Mouse (Mus musculus) G1E (cell line): ENCODE data around the gene Gpc1. TPM values are rescaled to one million over a fixed set of nuclear protein-coding genes. Genes with fewer than 3 reads are reported as not detected.

Experiments used
- ATAC-seq: 2 replicates; pipeline ENCODE4 v1.8.0; 2016; ENCODE audit warnings: mild to moderate bottlenecking; ENCODE audit not compliant: insufficient number of reproducible peaks, poor library complexity, low FRiP score, severe bottlenecking; ENCODE audit errors: extremely low read depth
- DNase-seq: peaks from one replicate; pipeline ENCODE4 v3.0.0; 2012; ENCODE audit warnings: low spot score
- H3K27me3 ChIP-seq: 2 replicates; pipeline ENCODE4 v1.6.1; 2012; ENCODE audit warnings: mild to moderate bottlenecking, low read length, inconsistent platforms; ENCODE audit not compliant: insufficient read depth
- H3K36me3 ChIP-seq: replicated peaks from 2 replicates; pipeline ENCODE3; 2012; ENCODE audit warnings: mild to moderate bottlenecking, inconsistent platforms
- H3K4me1 ChIP-seq: 2 replicates; pipeline ENCODE4 v1.6.1; 2012; ENCODE audit warnings: low read depth, low read length, inconsistent platforms, mixed read lengths; ENCODE audit not compliant: insufficient read depth
- H3K4me3 ChIP-seq: 2 replicates; pipeline ENCODE4 v1.5.1; 2012; ENCODE audit warnings: low read depth, mild to moderate bottlenecking, inconsistent platforms, low read length, moderate library complexity, mixed read lengths
- H3K9me3 ChIP-seq: replicated peaks from 2 replicates; pipeline ENCODE4 v1.6.1; 2012; ENCODE audit warnings: inconsistent platforms
- CTCF ChIP-seq: IDR thresholded peaks from 2 replicates; pipeline ENCODE4 v1.5.1; 2012; ENCODE audit warnings: low read depth, low read length, inconsistent platforms, mixed read lengths
- GATA1 ChIP-seq: IDR thresholded peaks from 2 replicates; pipeline ENCODE4 v1.6.1; 2012; ENCODE audit warnings: borderline replicate concordance, low read length, inconsistent platforms, mixed read lengths
- GATA2 ChIP-seq: IDR thresholded peaks from 2 replicates; pipeline ENCODE4 v1.6.1; 2012; ENCODE audit warnings: low read depth, low read length, inconsistent platforms, borderline replicate concordance
- POLR2AphosphoS5 ChIP-seq: IDR thresholded peaks from 2 replicates; pipeline ENCODE4 v1.6.1; 2012; ENCODE audit warnings: low read depth, low read length, inconsistent platforms; ENCODE audit not compliant: insufficient replicate concordance
- TAL1 ChIP-seq: conservative IDR thresholded peaks from 2 replicates; pipeline ENCODE4 v1.6.1; 2012; ENCODE audit warnings: low read depth, low read length, inconsistent platforms, mixed read lengths
- polyA plus RNA-seq: library from polyadenylated mRNA; stranded (reverse); fragments of >175 nt; gene quantifications from 2 replicates; pipeline ENCODE4 v1.2.3, GENCODE M21; 2012
- total RNA-seq, 2 experiments: library from RNA; stranded (forward) in 1 of 2; stranded (reverse) in 1 of 2; fragments of 200-1000 nt in 1 of 2; fragments of >200 nt in 1 of 2; fragmentation: Nextera tagmentation in 1 of 2; gene quantifications; 2 replicates each; pipeline ENCODE4 v1.2.3; 2014 to 2017

Gene Gpc1
- not detected in 2 replicates for total RNA-seq (2014; fragmentation: Nextera tagmentation)
- total RNA-seq (2017) = 0.22 and 0.41 TPM in 2 replicates
- 0.02 TPM in 1 of 2 replicates, not detected in the other for polyA plus RNA-seq

DNA sequence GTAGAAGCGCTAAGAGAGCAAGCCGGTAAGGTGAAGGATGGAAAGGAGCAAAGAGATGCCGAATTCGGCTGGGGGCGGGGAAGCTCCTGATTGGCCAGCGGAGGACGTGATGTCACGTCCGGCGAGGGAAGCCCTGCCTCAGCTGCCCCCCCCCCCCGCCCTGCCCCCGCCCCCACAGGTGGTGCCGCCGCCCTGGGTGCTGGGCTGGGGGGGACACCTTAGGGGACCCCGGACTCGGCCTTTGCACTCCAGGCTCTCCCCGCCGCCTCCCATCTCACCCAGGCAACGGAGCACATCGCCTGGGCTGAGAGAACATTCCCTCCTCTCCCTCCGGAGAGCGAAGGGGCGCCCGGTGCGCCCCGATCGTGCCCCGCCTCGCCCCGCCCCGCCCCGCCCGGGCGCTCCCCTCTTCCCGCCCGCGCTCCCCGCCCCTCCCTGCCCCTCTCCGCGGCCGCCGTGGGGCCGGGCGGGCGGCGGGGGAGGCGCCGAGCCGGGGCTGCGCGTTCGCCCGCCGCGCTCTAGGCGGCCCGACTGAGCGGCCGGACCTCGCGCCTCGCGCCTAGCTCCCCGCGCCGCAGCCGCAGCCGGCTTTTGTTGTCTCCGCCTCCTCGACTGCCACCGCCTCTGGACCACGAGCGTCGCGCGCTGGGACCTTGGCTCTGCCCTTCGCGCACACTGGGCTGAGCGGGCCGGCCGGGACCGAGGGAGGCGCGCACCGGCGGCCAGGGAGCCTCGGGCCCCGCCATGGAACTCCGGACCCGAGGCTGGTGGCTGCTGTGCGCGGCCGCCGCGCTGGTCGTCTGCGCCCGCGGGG lies at the start of gene Gpc1:
Gene Gpc1, plus strand, starts transcription at position 458 of the 814 bp plus-strand sequence.
- Histone ChIP-seq H3K36me3 (no peaks in the 10 kb centered on the region), H3K4me1 (no peaks in the 10 kb centered on the region; the same call in 1 of the 2 replicates), H3K4me3 (no peak within 1 kb of the TSS; the same call in 1 of the 2 replicates), H3K9me3 (peaks cover 9% of the 10 kb centered on the region), H3K27me3 (peaks cover 25% of the 10 kb centered on the region; the same call in 1 of the 2 replicates)
- no peak for TF ChIP-seq POLR2AphosphoS5
- TF ChIP-seq CTCF = no peak
- TF ChIP-seq GATA2 = no peak
- no peak for TF ChIP-seq TAL1
- no peak for TF ChIP-seq GATA1
- ATAC-seq (no peak), DNase-seq (no peak)

DNA sequence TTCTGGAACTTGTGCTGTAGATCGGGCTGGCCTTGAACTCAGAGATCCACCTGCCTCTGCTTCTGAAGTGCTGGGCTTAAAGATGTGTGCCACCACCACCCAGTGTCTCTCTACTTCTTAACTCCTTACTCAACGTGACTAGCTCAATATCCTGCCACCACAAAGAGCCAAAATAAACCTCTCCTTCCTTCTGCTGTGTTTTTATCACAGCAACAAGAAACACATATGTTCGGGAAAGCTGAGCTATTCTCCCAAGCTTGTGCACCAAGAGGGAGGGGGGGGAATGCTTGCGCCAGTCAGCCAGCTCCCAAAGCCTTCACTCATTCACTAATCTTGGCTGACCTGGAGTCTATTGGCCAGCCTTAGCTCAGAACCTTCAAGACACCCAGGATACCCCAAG lies 49.6 kb upstream of the Gpc1 start:
- DNase-seq (no peak), ATAC-seq (no peak)
- Histone ChIP-seq H3K4me1 (no peaks in the 10 kb centered on the region), H3K36me3 (no peaks in the 10 kb centered on the region), H3K4me3 (no peak overlapping the region), H3K9me3 (no peaks in the 10 kb centered on the region), H3K27me3 (no peaks in the 10 kb centered on the region)
- no peak for TF ChIP-seq TAL1
- TF ChIP-seq POLR2AphosphoS5 = no peak
- TF ChIP-seq CTCF = no peak
- TF ChIP-seq GATA2 = no peak
- no peak for TF ChIP-seq GATA1

DNA sequence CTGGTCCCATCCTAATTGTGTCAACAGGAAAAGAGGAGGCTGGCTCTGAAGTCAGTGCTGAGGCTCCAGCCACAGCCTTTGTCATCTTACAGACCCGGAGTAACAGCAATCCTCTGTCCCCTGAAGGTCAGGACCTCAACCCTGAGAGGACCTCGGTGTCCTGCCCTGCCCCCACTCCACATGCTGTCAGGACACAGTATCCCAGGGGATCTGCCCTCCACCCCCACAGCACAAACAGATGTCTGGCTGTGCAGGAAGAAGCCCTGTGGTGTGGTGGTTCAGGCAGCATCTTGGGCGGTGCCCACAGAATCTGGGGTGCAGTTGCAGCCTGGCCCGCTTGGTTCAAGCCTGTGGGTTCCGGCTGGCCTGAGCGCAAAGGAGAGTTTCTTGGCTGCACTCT lies 48.9 kb upstream of the Gpc1 start:
- no peaks in the 10 kb centered on the region for H3K36me3 ChIP-seq

DNA sequence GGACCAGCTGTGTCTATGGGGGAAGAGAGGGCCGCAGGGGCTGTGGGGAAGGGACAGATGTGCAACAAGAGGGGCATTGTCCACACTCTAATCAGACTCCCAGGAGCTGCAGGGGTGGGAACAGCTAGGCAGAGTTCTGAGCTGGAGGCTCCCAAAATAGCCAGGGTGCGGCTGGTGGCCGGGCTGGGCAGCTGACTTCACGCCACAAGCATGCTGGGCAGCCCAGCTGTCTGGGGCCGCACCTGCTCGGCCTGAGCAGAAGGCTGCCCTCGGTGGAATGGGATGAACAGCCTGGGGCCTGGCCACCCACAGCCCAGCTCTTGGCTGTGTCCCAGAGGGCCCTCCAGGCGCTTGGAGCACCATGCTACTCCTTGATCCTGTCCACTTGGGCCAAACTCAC lies 44.2 kb upstream of the Gpc1 start:
- no peak for DNase-seq
- Histone ChIP-seq H3K4me1 (no peaks in the 10 kb centered on the region), H3K27me3 (no peaks in the 10 kb centered on the region; the same call in 1 of the 2 replicates), H3K9me3 (no peaks in the 10 kb centered on the region), H3K4me3 (no peak overlapping the region), H3K36me3 (no peaks in the 10 kb centered on the region)
- TF ChIP-seq POLR2AphosphoS5 = no peak
- no peak for TF ChIP-seq TAL1
- TF ChIP-seq GATA1 = no peak
- TF ChIP-seq CTCF = no peak
- TF ChIP-seq GATA2 = no peak
- no peak for ATAC-seq

More for the DNA sequence above, 48.9 kb upstream of the Gpc1 start:
- DNase-seq (no peak), ATAC-seq (no peak)
- H3K4me1 ChIP-seq = no peaks in the 10 kb centered on the region
- H3K4me3 ChIP-seq = no peak overlapping the region
- no peak for TF ChIP-seq GATA2
- no peak for TF ChIP-seq CTCF
- no peak for TF ChIP-seq POLR2AphosphoS5
- no peak for TF ChIP-seq GATA1
- TF ChIP-seq TAL1 = no peak
- H3K9me3 ChIP-seq = no peaks in the 10 kb centered on the region
- no peaks in the 10 kb centered on the region for H3K27me3 ChIP-seq

DNA sequence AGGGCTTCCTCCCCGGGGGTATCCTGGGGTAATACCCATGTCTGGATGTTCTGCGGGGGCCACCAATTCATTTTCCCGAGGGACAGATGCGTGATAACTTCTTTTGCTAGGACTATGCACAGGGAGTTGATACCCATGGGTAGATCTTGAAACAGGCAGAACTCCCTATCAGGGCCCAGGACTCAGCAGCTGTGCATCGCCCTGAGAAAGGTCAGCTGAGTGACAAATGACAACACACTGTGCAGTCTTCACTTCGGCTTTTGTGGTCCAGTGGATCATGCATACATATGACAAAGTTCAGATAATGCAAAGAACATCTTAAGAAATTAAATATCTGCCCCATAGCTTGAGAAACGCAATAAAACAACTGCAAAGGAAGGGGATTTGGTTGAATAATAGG lies 43.4 kb upstream of the Gpc1 start:
- no peak overlapping the region for H3K4me3 ChIP-seq
- no peaks in the 10 kb centered on the region for H3K9me3 ChIP-seq
- no peak for ATAC-seq
- DNase-seq = no peak
- no peaks in the 10 kb centered on the region for H3K4me1 ChIP-seq
- H3K36me3 ChIP-seq = no peaks in the 10 kb centered on the region
- TF ChIP-seq CTCF (no peak), POLR2AphosphoS5 (no peak), GATA1 (no peak), TAL1 (no peak), GATA2 (no peak)
- H3K27me3 ChIP-seq = peaks cover 2% of the 10 kb centered on the region; the same call in 1 of the 2 replicates

DNA sequence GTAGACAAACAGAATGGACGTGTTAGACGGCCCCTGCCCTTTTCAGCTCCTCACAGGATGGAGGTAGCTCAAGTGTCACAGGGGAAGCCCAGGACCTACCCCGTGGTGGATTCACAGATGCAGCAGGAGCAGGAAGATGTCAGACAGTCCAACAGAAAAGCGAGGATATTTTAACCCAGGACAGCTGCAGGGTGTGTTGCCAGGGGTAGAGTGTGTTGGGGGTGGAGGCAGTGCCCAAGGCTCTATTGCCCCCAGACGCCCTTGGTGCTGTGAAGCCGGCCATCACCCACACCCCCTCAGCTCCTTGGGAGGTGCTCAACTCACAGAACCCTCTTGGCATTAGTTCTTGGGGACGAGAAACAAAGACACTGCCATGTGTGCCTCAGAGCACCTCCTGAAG lies 40.8 kb upstream of the Gpc1 start:
- TF ChIP-seq GATA2 (no peak), GATA1 (no peak), POLR2AphosphoS5 (no peak), TAL1 (no peak), CTCF (no peak)
- Histone ChIP-seq H3K36me3 (no peaks in the 10 kb centered on the region), H3K27me3 (peaks cover 2% of the 10 kb centered on the region; the same call in 1 of the 2 replicates), H3K4me1 (no peaks in the 10 kb centered on the region), H3K4me3 (no peak overlapping the region), H3K9me3 (no peaks in the 10 kb centered on the region)
- no peak for DNase-seq
- no peak for ATAC-seq
